Mouse (Mus musculus) lung, adult 2 months (tissue): ENCODE data around the gene Ccdc138.

Experiments used
- CTCF ChIP-seq: fragments of 200-500 bp; IDR thresholded peaks from 2 replicates; pipeline ENCODE4 v1.5.1; 2011; ENCODE audit warnings: mild to moderate bottlenecking, low read length, control low read depth; ENCODE audit not compliant: insufficient read depth
- POLR2A ChIP-seq: fragments of 200-500 bp; IDR thresholded peaks from 2 replicates; pipeline ENCODE4 v1.6.1; 2011; ENCODE audit warnings: low read depth, mild to moderate bottlenecking, control low read depth, low read length, borderline replicate concordance; ENCODE audit errors: extremely low read depth

DNA sequence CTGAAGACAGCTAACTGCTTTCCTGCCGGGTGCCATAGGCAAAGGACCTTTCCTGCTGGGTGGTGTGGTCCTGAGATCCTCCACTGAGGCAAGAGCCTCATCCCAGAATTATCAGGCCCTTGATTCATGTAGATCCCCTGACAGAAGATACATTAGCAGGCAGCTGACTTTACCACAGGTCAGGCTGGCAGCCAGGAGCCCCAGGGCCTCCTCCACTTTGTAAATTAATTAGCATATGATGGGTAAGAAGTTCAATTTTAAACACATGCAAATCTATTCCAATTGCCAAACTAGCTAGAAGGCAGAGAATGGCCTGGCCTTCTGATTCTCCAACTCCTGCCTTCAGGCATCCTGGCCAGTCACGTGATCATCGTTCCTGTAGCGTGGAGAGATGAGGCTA is 121.5 kb downstream of the Ccdc138 start:
- no peak for TF ChIP-seq POLR2A
- TF ChIP-seq CTCF = no peak
